Mouse (Mus musculus) natural killer cell, adult 2 months (primary cell): ENCODE data around the gene Ldlrad2.

Experiments used
- DNase-seq, 2 experiments: peaks; one replicate each; pipeline ENCODE4 v3.0.0; 2022; ENCODE audit warnings: low spot score in 2 of 2

Ldlrad2 gene

DNA sequence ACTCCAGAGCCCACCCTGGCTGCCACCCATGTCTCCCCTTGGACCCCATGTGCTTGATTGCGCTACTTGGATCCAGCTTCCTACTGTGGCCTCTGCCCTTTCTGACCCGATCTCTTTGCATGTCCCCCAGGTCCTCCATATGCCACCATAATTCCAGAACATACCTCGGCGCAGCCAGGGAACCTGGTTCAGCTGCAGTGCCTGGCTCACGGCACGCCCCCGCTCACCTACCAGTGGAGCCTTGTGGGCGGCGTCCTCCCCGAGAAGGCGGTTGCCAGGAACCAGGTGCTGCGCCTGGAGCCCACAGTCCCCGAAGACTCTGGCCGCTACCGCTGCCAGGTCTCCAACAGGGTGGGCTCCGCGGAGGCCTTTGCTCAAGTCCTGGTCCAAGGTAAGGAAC, 20.9 kb downstream of the Ldlrad2 start:
- no peak for DNase-seq

DNA sequence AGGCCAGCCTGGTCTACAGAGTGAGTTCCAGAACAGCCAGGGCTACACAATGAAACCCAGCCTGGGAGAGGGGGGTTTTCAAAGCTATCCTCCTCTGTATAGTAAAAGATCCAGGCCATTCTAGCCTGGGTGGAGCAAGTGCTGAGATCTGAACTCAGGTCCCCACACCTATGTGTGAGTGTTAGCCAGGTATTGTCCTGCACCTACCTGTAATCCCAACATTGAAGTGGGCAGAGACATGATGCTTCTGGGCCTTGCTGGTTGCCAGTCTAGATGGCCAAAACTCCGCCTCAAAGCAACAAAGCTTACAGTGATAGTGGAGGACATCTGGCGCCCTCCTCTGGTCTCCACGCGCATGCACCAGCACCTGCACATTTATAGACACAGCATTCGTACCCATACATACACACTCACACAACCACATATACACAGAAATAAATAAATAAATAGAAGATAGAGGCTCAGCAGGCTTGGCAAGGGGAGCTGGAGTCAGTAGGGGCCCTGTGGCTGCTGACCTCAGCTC, 28.3 kb downstream of the Ldlrad2 start:
- DNase-seq = no peak

DNA sequence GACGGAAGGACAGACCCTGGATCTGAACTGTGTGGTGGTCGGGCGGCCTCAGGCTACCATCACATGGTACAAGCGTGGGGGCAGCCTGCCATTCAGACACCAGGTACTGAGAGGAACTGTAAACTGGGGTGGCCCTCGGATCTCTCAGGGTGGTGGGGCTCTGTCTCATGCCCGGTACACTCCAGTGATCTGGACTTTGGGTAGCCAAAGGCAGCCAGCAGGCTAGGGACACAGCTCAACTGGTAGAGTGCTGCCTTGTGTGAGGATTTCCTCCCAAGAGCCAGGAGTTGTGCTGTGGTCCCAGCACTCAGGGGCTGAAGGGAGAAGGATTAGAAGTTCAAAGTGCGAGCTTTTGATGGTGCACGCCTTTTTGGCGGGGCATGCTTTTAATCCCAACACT, 28.8 kb downstream of the Ldlrad2 start:
- no peak for DNase-seq

DNA sequence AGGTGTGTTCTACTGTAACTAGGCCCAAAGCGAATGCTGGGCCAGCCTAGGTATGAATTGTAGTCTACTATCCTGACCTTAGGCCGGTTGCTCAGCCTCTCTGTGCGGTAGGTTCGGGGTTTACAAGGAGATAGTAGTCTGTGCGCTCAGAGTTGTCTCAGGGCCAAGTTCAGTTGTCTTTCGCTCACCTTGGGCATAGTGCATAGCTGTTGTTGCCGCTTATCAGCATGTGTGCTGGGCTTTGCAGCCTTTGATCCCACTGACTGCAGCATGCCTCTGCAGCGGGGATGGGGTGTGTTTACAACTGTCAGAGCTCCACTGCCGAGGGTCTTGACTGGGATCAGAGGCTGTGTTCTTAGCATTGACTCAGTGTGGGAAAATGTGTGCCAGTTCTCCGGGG, 31.4 kb downstream of the Ldlrad2 start:
- no peak for DNase-seq

DNA sequence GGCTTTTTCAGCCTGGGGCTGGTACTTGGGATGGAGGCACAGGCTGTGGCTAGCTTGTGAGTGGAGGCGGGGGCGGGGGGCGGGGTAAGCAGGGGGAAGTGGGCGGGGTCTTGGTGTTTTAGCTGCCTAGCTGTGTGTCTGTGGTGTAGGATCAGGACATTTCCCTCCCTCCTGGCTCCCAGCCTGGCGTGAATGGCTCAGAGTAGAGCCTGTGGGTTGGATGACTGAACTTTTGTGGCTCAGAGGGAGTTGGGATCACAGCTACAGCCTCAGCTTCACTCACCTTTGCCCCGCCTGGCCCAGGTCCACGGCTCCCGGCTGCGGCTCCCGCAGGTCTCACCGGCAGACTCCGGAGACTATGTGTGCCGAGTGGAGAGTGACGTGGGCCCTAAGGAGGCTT, 34.0 kb downstream of the Ldlrad2 start:
- DNase-seq = no peak

DNA sequence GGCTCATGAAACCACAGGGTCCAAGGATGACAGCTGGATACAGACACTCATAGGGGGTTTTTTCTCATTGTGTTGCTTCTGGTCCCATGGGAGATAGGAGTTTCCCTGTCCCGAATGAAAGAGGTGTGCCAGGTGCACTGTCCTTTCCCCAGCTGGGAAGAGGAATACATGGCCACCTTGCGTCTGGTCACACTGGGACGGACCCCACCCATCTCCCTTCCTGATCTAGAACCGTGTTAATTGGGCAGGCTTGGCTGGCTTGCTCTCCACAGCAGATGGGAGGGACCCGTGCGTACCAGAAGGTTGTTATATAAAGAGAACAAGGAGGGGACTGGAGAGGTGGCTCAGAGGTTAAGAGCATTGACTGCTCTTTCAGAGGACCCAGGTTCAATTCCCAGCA, 46.5 kb downstream of the Ldlrad2 start:
- DNase-seq = no peak

DNA sequence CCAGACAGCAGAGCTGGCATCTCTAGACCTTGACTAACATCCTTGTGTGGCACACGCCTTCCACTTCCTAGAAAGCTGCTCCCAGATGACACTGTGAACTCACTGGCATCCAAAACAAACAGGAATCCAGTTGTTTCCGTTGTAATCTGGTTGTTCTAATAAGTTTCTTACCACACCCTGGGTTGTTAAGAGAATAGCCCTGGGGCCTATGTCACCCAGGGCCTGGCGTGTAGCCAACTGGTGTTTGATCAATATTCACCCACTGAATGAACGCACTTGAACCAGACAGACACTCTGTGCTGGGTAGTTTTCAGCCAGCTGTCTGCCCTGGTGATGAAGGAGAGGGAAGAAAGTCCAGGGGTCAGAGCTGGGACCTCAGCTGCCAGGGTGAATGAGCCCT, 47.0 kb downstream of the Ldlrad2 start:
- no peak for DNase-seq

DNA sequence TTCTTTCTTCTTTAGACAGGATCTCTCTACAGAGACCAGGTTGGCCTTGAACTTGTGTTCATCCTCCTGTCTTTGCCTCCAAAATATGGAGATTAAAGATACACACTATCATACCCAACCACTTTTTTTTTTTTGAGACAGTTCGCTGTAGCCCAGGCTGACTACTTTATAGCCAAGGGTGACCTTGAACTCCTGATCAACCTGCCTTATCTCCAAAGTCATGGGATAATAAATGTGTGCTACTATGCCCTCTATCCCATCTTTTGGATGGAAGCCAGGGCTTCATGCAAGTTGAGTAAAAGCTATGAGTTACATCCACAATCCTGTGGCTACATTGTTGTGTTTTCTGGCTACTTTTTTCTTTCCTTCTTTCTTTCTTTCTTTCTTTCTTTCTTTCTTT, 48.9 kb downstream of the Ldlrad2 start:
- no peak for DNase-seq
